Mouse (Mus musculus) embryonic facial prominence, embryonic 14.5 days (tissue): ENCODE measurements around the gene Tor2a. TPM values are rescaled to one million over a fixed set of nuclear protein-coding genes. Genes with fewer than 3 reads are reported as not detected.

Experiments used
- ATAC-seq: fragments of 200-750 bp; cut with Nextera tagmentation; 2 replicates; pipeline ENCODE4 v1.8.0; 2017; ENCODE audit warnings: low read depth, moderate number of reproducible peaks, moderate TSS enrichment
- DNase-seq: peaks from one replicate; pipeline ENCODE4 v3.0.0-alpha.2; 2015; ENCODE audit warnings: low spot score
- H3K27ac ChIP-seq: fragments of 300-500 bp; sonication (generic); replicated peaks from 2 replicates; pipeline ENCODE4 v1.5.1; 2014; ENCODE audit warnings: low read depth, mild to moderate bottlenecking, low read length, moderate library complexity
- H3K27me3 ChIP-seq: fragments of 300-500 bp; sonication (generic); replicated peaks from 2 replicates; pipeline ENCODE4 v1.6.1; 2014; ENCODE audit warnings: low read length; ENCODE audit not compliant: control insufficient read depth, insufficient read depth
- H3K36me3 ChIP-seq: fragments of 300-500 bp; sonication (generic); 2 replicates; pipeline ENCODE4 v1.6.1; 2014; ENCODE audit warnings: low read length, mixed read lengths; ENCODE audit not compliant: control insufficient read depth, insufficient read depth
- H3K4me1 ChIP-seq: fragments of 300-500 bp; sonication (generic); 2 replicates; pipeline ENCODE4 v1.6.1; 2014; ENCODE audit warnings: antibody characterized with exemption, low read length; ENCODE audit not compliant: control insufficient read depth, insufficient read depth
- H3K4me2 ChIP-seq: fragments of 300-500 bp; sonication (generic); 2 replicates; pipeline ENCODE4 v1.6.1; 2014; ENCODE audit warnings: low read depth, mild to moderate bottlenecking, low read length, moderate library complexity, mixed read lengths
- H3K4me3 ChIP-seq: fragments of 300-500 bp; sonication (generic); 2 replicates; pipeline ENCODE4 v1.5.1; 2014; ENCODE audit warnings: low read depth, mild to moderate bottlenecking, low read length
- H3K9ac ChIP-seq: fragments of 300-500 bp; sonication (generic); 2 replicates; pipeline ENCODE4 v1.6.1; 2014; ENCODE audit warnings: low read depth, mild to moderate bottlenecking, low read length, moderate library complexity, mixed read lengths
- H3K9me3 ChIP-seq: fragments of 300-500 bp; sonication (generic); 2 replicates; pipeline ENCODE4 v1.6.1; 2016; ENCODE audit warnings: low read length; ENCODE audit not compliant: control insufficient read depth
- WGBS: fragments of 180-500 bp; shearing (Covaris S2); extraction: QIAGEN DNeasy Blood & Tissue Kit; methylation state at CpG from one replicate; pipeline ENCODE4 v1.1.7; 2014; 5-methylcytosine and 5-hydroxymethylcytosine counted together
- polyA plus RNA-seq: library from polyadenylated mRNA; unstranded; fragments of >200 nt; fragmentation: Nextera tagmentation; extraction: Ambion mirVana; gene quantifications from 2 replicates; pipeline ENCODE4 v1.2.1, GENCODE M21; 2014

Gene Tor2a
- polyA plus RNA-seq, 1 experiment from 2014 or later = 64.5 TPM

DNA sequence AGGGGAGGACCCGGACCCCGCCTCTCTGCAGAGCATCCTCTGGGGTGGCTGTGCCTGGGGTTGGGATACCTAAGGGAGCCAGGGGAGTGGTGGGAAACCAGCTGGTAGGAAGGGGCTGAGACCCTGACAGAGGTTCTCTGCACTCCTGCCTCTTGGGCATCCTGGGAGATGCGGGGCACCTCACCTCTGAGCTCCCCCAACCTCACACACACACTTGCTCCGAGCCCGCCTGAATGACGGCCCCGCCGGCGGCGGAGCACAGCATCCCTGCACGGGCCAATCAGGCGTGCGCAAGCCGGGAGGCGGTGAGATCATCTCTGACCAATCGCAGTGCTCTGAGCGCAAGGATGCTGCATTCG, 14.9 kb upstream of the Tor2a start:
- H3K27me3 ChIP-seq = peaks cover 14% of the 10 kb centered on the region
- peak; percentile 66 for DNase-seq
- H3K9me3 ChIP-seq = no peaks in the 10 kb centered on the region
- peaks cover 22% of the 10 kb centered on the region for H3K36me3 ChIP-seq
- WGBS = 9% methylated on average over 9 of the region's 18 CpGs
- ATAC-seq = peak; percentile 85
- peak overlapping the region; percentile 98 for H3K4me2 ChIP-seq
- H3K4me3 ChIP-seq = peak overlapping the region; percentile 52
- H3K27ac ChIP-seq = no peak overlapping the region
- H3K4me1 ChIP-seq = peaks cover 11% of the 10 kb centered on the region
- H3K9ac ChIP-seq = no peak overlapping the region

DNA sequence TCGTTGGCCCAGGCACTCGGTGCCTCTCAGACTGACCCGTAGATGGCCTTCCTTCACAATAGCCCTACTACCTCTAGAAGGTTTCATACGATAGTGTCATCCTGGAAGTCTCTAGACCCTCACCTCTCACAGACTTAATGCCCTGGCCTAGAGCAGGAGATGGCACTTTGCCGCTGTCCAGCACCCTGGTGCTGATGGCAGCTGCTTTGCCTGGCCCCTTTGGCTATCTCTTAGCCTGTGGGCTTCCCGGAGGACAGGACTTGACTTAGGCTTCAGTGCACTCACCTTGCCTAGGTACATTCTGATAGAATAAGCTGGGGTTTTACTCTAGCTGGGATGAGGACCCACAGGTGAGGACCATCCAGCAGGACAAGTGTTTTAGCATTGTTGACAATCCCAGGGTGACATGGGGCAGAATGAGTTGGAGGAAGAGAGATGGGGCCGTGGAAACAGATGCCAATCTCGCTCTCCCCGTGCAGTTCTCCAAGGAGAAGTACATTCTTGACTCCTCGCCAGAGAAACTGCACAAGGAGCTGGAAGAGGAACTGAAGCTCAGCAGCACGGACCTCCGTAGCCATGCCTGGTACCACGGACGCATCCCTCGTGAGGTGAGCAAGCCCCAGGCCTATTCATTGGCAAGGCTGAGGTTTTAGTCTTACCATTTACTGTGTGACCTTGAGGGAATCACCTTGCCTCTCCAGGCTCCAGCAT, 12.6 kb upstream of the Tor2a start:
- H3K4me2 ChIP-seq = no peak overlapping the region
- H3K4me3 ChIP-seq = no peak overlapping the region
- 75% methylated on average over 15 of the region's 15 CpGs for WGBS
- no peak overlapping the region for H3K9ac ChIP-seq
- ATAC-seq = no peak
- H3K36me3 ChIP-seq = peaks cover 40% of the 10 kb centered on the region
- H3K4me1 ChIP-seq = peaks cover 11% of the 10 kb centered on the region
- H3K27me3 ChIP-seq = peaks cover 14% of the 10 kb centered on the region
- H3K9me3 ChIP-seq = no peaks in the 10 kb centered on the region
- no peak for DNase-seq
- no peak overlapping the region for H3K27ac ChIP-seq

DNA sequence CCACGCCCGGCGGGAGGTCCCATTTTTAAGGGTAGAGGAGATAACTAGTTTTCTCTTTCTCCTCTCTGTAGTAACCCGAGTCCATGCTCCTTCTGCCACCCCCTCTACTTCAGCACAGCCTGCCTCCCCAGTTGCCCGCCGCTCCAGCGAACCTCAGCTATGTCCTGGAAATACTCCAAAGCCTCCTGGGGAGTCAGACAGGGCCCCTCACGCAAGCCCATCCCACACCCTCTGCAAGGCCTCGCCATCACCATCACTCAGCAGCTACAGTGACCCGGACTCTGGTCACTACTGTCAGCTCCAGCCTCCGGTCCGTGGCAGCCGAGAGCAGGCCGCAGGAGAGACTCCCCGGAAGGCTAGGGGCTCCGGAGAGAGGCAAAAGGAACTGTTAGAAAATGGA, 8.0 kb upstream of the Tor2a start:
- Histone ChIP-seq H3K27ac (no peak overlapping the region), H3K4me2 (no peak overlapping the region), H3K4me1 (no peaks in the 10 kb centered on the region), H3K36me3 (peaks cover 59% of the 10 kb centered on the region), H3K27me3 (no peaks in the 10 kb centered on the region), H3K9me3 (no peaks in the 10 kb centered on the region), H3K9ac (no peak overlapping the region), H3K4me3 (no peak overlapping the region)
- WGBS = 84% methylated on average over 16 of the region's 16 CpGs
- ATAC-seq (no peak), DNase-seq (no peak)

DNA sequence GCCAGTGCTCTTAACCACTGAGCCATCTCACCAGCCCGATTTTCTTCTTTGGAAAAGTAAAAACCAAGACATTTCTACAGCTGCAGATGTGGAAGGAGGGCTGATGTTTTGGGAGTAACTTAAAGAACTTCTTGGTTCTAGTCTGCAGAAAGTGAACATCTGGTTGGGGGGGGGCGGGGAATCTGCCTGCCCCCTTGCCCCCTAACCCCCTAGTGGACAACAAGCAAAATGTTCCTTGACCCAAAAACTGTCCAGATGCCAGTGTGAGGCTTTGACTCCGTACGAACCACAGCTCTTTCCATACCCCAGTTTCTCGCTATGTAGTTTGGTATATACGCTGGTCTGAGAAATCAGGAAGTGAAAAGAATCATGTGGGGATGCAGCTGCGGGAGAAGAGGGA, 6.8 kb upstream of the Tor2a start:
- Histone ChIP-seq H3K4me3 (no peak overlapping the region), H3K27ac (no peak overlapping the region), H3K36me3 (peaks cover 66% of the 10 kb centered on the region), H3K27me3 (no peaks in the 10 kb centered on the region), H3K4me1 (no peaks in the 10 kb centered on the region), H3K4me2 (no peak overlapping the region), H3K9ac (no peak overlapping the region), H3K9me3 (no peaks in the 10 kb centered on the region)
- no peak for ATAC-seq
- WGBS = 71% methylated on average over 7 of the region's 7 CpGs
- DNase-seq = no peak

DNA sequence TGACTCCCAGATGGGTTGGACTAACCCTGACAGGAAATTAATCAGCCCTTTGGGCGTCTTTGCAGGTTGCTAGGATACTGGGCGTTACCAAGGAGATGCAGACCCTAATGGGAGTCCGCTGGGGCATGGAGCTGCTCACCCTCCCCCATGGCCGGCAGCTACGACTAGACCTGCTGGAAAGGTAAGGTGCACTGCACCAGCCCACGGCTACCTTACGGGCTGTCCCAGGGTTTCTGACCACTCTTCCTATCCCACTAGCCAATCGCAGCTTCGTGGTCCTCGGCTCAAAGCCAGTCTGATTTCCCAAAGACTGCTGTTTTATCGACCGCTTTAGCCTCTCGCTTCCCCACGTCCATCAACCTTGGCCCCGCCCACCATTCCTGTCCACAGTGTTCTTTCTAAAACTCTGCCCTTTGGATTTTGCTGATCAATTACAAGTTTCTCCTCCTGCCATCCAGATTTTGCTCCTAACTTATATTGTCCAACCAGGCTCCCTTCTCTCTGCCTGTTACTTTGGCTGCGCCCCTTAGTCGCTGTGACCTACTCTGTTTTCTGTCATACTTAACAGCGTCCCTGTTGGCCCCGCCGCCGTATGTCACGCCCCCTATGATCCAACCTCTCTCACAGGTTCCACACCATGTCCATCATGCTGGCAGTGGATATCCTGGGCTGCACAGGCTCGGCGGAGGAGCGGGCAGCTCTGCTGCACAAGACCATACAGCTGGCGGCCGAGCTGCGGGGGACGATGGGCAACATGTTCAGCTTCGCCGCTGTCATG, 6.0 kb upstream of the Tor2a start:
- DNase-seq = peak; percentile 78
- WGBS = 11% methylated on average over 31 of the region's 31 CpGs
- Histone ChIP-seq H3K9me3 (no peaks in the 10 kb centered on the region), H3K9ac (peak overlapping the region; percentile 48), H3K4me1 (no peaks in the 10 kb centered on the region), H3K4me3 (peak overlapping the region; percentile 29), H3K36me3 (peaks cover 57% of the 10 kb centered on the region), H3K27me3 (no peaks in the 10 kb centered on the region), H3K27ac (no peak overlapping the region; the same call in 1 of the 2 replicates), H3K4me2 (peak overlapping the region; percentile 52)
- peak; percentile 92 for ATAC-seq

DNA sequence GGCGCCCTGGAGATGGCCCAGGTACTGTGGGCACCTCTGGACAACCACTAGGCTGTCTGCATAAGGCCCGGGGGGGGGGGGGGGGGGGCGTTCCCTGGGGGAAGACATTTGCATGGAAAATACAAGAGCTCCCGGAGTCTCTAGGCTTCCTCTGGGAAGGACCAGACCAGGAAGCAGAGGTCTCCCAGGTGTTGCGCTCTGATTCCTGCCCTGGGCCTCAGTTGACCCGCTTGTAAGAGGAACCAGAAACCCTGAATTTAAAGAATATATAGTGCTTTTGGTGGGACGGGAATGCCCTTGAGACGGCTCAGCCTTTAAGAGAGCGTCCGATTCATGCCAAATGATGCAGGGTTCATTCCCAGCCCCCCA, 5.4 kb upstream of the Tor2a start:
- no peak for DNase-seq
- Histone ChIP-seq H3K27me3 (no peaks in the 10 kb centered on the region), H3K27ac (no peak overlapping the region; the same call in 1 of the 2 replicates), H3K4me2 (peak overlapping the region; percentile 52), H3K4me1 (no peaks in the 10 kb centered on the region), H3K36me3 (peaks cover 51% of the 10 kb centered on the region), H3K9ac (peak overlapping the region; percentile 48), H3K9me3 (no peaks in the 10 kb centered on the region), H3K4me3 (peak overlapping the region; percentile 29)
- 0 out of 2 replicates have a peak, but pooled peaks have one; percentile 1 for ATAC-seq
- WGBS = 26% methylated on average over 8 of the region's 10 CpGs

DNA sequence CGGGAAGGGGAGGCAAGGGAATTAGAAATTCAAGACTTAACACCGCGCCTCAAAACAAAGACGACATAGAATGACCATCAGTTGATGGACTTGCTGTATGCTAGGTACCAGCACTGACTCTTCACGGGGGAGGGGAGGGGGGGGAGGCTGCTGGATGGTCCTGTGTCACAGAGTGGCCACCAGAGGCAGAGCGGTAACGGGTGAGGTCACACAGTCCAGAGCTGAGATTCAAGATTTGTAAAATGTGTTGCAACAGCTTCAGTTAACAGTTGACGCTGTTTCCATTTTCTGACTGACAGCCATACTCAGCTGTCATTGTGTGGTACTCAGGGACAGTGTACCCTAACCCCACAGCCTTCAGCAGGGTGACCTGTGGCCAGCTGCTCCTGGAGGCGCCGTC, 4.9 kb upstream of the Tor2a start:
- ATAC-seq (no peak), DNase-seq (no peak)
- Histone ChIP-seq H3K36me3 (peaks cover 46% of the 10 kb centered on the region), H3K4me3 (no peak overlapping the region), H3K27ac (no peak overlapping the region), H3K9me3 (no peaks in the 10 kb centered on the region), H3K4me2 (peak overlapping the region; percentile 52), H3K4me1 (no peaks in the 10 kb centered on the region), H3K9ac (no peak overlapping the region), H3K27me3 (no peaks in the 10 kb centered on the region)
- WGBS = 80% methylated on average over 10 of the region's 10 CpGs

DNA sequence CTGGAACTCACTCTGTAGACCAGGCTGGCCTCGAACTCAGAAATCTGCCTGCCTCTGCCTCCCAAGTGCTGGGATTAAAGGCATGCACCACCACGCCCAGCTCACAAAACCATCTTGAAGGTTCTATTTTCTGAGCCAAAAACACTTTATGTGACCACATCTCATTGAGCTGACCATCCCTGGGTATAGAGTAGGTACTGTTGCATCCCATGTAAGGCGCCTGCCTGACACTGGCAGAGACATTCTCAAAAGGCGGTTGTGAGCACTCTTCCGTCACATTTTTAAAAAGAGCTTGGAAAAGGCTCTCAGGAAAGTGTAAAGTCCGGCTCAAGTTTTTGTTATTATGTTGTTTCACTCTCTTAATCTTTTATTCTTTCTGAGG, 369 bp upstream of the Tor2a start:
- no peaks in the 10 kb centered on the region for H3K27me3 ChIP-seq
- H3K4me2 ChIP-seq = peak overlapping the region; percentile 56
- H3K36me3 ChIP-seq = peaks cover 37% of the 10 kb centered on the region
- 22% methylated on average over 5 of the region's 6 CpGs for WGBS
- no peaks in the 10 kb centered on the region for H3K9me3 ChIP-seq
- H3K4me1 ChIP-seq = no peaks in the 10 kb centered on the region
- ATAC-seq = peak; percentile 11; the same call in 1 of the 2 replicates
- peak overlapping the region; percentile 81; the same call in 1 of the 2 replicates for H3K4me3 ChIP-seq
- DNase-seq = no peak
- peak overlapping the region; percentile 92; the same call in 1 of the 2 replicates for H3K27ac ChIP-seq
- H3K9ac ChIP-seq = peak overlapping the region; percentile 90; the same call in 1 of the 2 replicates
